Mouse (Mus musculus) gastrocnemius, postnatal 25 days (tissue): ENCODE data around the gene Chn2. TPM values are rescaled to one million over a fixed set of nuclear protein-coding genes. Genes with fewer than 3 reads are reported as not detected.
A peak's percentile ranks its signal among the peaks of the same experiment; 100 is the strongest.

Experiments used
- DNase-seq: peaks from one replicate; pipeline ENCODE4 v3.0.0; 2022
- total RNA-seq, 2 experiments: library from RNA; stranded (reverse); gene quantifications; 1 replicate in 1 of 2; 2 replicates in 1 of 2; pipeline ENCODE4 v1.2.3; 2021

Chn2 gene
- total RNA-seq, 2 experiments from 2014 or later, result 1.8 to 2.2 TPM

DNA sequence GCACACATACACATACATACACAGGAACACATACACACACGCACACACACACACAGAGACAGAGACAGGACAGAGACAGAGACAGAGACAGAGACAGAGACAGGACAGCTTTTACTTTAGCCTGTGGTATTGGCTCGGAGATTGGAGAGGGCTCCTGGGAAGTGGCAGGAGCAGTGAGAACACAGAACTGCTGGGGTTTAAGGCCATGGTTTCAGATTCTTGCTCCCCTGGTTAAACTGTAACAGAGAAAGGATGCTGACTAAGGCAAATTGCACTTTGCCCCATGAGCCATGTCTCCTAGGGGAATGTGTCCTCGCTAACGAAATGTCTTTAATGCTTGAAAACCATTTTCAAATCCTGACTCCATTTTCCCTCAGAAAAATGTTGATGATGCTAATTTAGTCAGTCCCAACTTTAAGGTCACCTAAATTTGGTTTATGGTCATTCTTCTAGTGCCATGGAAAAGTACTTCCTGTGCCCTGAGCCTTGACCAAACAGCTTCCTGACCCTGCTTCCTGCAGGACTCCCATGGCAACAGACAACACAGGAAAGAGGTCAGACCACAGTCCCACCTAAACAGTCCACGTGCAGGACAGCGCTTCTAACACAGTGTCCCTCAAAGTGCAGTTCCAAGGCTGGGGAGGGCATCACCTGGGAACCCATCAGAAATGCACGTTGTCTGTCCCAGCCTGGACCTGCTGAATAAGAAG lies 163.1 kb downstream of the Chn2 start:
- no peak for DNase-seq

DNA sequence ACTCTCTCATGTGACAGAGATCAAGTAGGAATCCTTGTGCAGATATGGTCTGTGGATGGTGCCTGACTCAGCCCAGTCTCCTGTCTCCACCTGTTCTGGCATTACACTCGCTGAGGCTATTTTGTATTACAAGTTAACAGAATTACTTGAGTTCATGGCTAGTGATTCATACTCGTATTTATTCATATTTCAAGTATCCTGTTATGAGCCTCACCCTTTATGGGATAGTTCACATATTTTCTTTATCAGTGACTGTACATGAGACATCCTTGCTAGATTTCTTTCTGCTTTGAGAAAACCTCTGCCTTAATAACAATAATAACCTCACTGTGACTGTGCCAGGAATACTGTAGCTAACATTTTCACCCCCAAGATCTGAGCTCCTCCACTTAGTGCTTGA lies 164.0 kb downstream of the Chn2 start:
- DNase-seq, result no peak

GRCm38 (mm10) chr6:54203926-54204325 lies 164.6 kb downstream of the Chn2 start:
- no peak for DNase-seq

- DNase-seq, result no peak
Measured at GRCm38 (mm10) chr6:54204931-54205330, 165.6 kb downstream of the Chn2 start.

DNA sequence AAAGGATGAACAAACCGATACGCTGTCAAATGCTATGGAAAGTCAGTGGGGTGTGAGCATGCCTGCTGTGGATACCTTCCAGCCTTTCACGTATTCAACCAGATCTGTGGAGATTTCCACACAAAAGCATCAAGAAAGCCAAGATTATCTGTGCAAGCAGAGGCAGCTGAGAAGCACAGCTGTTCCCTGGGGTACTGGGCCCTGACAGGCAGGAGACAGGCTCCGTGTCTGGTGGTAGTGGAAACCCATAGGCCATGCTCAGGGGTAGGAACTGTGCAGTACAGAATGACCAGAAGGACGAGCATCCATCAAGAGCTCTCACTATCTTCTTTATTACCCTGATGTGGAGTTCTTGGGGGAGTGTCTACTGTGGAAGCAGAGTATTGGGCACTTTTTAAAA lies 166.1 kb downstream of the Chn2 start:
- no peak for DNase-seq

DNA sequence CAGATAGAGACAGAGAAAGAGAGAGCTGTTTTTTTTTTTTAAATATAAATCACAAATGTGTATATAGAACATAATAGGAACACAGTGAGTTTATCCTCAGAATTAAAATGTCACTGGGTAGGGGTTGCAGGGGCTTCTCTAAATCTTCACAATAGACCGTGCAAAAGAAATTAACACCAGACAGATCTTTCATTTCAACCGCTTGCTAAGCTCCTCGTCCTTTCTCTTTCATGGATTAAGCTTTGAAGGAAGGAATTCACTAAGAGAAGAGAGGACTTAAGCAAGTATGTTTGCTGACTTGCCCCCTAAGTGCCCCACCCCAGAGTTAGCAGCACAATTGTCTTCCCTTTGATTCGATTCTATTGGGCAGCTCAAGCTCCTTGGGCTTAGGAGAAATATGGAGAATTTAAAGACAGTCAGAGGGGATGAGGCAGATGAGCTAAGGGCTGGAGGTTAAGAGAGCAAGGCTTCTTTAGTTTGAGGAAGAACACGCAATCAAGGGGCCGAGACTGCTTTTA lies 166.9 kb downstream of the Chn2 start:
- DNase-seq, result no peak

- DNase-seq, result no peak
Measured at GRCm38 (mm10) chr6:54208786-54209185, 169.4 kb downstream of the Chn2 start.

DNA sequence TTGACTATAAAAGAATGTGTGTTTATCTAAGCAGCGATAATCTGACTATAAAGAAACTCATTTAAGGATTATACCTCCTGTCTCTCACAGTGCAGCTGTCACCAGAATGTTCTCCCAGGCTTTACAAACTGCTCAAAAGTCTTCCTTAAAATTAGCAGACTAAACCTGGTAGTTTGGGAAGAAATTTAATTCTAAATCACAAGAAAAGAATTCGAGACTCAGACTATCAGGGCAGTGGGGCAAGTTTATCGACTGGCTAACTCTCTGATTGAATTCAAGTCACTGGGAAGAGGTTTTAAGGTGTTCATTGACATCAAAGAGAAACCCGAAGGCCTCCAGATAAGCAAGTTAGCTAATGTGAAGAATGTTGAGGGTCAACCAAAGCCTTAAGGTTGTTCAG lies 171.6 kb downstream of the Chn2 start:
- no peak for DNase-seq

DNA sequence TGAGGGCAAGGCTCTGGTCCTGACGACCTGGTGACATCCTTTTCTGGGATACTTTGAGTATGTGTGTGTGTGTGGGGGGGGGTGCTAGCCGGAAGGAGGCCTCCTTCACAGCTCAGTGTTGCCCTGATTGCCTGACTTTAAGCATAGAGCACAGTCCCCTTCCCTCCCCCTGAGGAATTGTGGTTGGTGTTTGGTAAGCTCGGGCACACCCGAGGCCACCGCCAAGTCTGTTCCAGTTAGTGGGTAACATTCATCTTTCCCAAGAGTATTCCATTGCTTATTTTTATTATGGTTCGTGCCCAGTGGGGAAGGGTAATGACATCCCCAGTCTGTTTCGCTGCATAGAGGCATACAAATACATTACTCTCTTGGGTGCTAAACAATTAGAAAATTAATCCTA lies 172.6 kb downstream of the Chn2 start:
- no peak for DNase-seq

GRCm38 (mm10) chr6:54213743-54214142 lies 174.4 kb downstream of the Chn2 start:
- DNase-seq, result no peak

GRCm38 (mm10) chr6:54215636-54216035 lies 176.3 kb downstream of the Chn2 start:
- DNase-seq, result no peak

- DNase-seq, result no peak
Measured at GRCm38 (mm10) chr6:54216512-54216911, 177.2 kb downstream of the Chn2 start.

DNA sequence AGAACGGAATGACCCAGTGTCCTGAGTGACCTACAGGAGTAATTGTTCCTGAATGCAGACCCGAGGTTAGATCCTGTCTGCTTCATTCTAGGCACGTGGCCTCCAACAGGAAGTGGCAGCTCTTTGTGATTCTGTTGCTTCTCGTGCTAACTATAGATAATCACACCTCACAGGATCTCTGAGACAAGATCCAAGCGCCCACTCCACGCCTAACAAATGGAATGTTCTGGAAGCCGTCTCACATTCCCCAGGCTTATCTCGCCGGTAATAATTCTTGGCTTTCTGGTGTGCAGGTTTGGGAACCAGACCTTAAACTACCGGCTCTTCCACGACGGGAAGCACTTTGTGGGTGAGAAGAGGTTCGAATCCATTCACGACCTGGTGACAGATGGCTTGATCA lies 180.8 kb downstream of the Chn2 start:
- DNase-seq, result no peak

DNA sequence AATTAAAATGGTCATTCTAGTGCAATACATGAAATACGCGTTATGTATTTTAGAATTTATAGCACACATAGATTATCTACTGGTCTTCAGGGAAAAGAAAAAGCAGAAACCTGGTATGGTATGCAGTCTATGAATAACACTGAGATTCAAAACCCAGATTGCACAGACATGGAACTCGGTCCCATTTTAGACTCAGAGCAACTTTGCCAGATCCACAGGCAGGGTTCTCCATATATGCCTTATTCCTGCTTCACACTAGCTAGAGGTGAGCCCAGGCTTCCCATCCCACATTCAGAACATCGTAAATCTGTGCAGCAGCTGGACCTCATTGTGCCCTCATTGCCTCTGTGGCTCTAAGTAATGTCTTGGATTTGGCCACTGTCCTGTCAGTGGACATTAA lies 184.2 kb downstream of the Chn2 start:
- no peak for DNase-seq

GRCm38 (mm10) chr6:54224325-54224724 lies 185.0 kb downstream of the Chn2 start:
- no peak for DNase-seq

DNA sequence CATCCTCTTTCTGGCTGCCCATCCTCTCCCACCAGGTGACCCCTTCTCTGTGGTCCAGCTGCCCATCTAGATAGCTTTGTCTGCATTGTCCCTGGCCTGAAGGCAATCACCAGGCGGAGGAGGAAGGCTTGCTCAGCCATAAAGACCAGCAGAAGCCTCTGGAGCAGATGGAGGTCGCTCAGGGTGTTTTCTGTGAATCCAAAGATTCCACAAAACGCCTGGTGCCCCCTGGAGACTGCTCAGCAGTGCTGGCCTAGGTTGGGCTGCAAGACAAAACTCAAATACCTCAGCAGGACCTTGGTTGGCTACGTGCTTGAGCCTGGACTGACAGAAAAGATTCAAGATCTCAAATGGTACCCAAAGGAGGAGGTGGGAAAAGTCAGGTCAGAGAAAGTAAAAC lies 186.0 kb downstream of the Chn2 start:
- DNase-seq, result no peak

GRCm38 (mm10) chr6:54227061-54227460 lies 187.7 kb downstream of the Chn2 start:
- DNase-seq, result no peak

DNA sequence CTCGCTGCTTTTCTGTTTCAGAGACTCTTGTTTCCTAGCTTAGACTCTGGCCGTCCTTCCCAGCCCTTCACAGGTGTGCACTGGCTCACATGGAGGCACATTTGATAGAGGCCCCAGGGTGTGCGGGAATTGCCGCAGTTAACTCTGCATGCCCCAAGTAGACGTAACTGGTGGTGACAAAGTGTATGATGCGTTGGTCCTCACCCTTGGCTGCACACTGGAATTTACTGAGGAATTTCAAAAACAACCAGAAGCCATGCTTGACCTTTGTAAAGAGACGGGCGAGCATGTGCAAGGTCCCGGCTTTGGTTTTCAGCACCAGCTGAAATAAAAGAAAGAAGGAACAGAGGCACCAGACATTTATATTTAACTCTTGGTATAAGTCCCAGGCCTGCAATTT lies 189.1 kb downstream of the Chn2 start:
- no peak for DNase-seq

- DNase-seq, result peak; percentile 10
Measured at GRCm38 (mm10) chr6:54228874-54229273, 189.5 kb downstream of the Chn2 start.

- DNase-seq, result no peak
Measured at GRCm38 (mm10) chr6:54231769-54232558, 192.6 kb downstream of the Chn2 start.

- DNase-seq, result no peak
Measured at GRCm38 (mm10) chr6:54236441-54236840, 197.1 kb downstream of the Chn2 start.

GRCm38 (mm10) chr6:54241761-54242160 lies 202.4 kb downstream of the Chn2 start:
- DNase-seq, result no peak

DNA sequence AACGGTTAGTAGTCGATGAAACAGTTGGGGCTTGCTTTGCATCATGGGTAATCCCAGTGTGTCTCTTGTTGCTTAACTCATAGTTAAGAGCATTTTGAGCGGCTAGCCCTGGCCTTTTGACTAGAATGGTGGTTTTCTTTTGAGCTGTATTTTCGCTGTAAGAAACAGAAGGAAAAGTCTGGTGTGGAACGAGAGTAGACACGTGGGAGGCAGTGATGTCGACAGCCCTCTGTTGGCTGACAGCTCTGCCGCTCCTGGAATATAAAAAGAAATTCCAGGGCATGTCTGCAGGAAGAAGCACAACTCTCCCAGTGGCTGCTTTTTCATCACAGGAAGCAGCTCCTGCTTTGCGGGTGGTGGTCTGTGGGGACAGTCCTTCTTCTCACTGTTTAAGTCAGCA lies 202.9 kb downstream of the Chn2 start:
- DNase-seq, result no peak
